Mouse (Mus musculus) heart, adult 2 months (tissue): ENCODE measurements around the gene Ppp1r12b. TPM values are rescaled to one million over a fixed set of nuclear protein-coding genes. Genes with fewer than 3 reads are reported as not detected.

ENCODE experiments used
- DNase-seq, 2 experiments: peaks; one replicate each; pipeline ENCODE4 v3.0.0; 2021
- H3K27ac ChIP-seq: fragments of 200-600 bp; 2 replicates; pipeline ENCODE4 v1.8.1; 2022
- H3K27me3 ChIP-seq: fragments of 200-500 bp; 2 replicates; pipeline ENCODE4 v1.6.1; 2012; ENCODE audit warnings: mild to moderate bottlenecking, low read length, inconsistent platforms, mixed read lengths; ENCODE audit not compliant: control insufficient read depth, insufficient read depth
- H3K36me3 ChIP-seq: fragments of 200-500 bp; 2 replicates; pipeline ENCODE4 v1.6.1; 2012; ENCODE audit warnings: low read length, inconsistent platforms; ENCODE audit not compliant: control insufficient read depth, insufficient read depth
- H3K4me1 ChIP-seq: fragments of 200-500 bp; 2 replicates; pipeline ENCODE4 v1.6.1; 2011; ENCODE audit warnings: low read length; ENCODE audit not compliant: control insufficient read depth, insufficient read depth
- H3K4me3 ChIP-seq: fragments of 200-600 bp; 2 replicates; pipeline ENCODE4 v1.8.1; 2022
- H3K79me2 ChIP-seq: fragments of 200-500 bp; replicated peaks from 2 replicates; pipeline ENCODE4 v1.6.1; 2012; ENCODE audit warnings: mild to moderate bottlenecking, inconsistent platforms, low read length, moderate library complexity, mixed read lengths; ENCODE audit not compliant: control insufficient read depth, insufficient read depth
- H3K9ac ChIP-seq: fragments of 200-500 bp; 2 replicates; pipeline ENCODE4 v1.6.1; 2012; ENCODE audit warnings: low read depth, mild to moderate bottlenecking, control low read depth, inconsistent platforms, low read length, mixed read lengths
- CTCF ChIP-seq: fragments of 200-600 bp; IDR thresholded peaks from 2 replicates; pipeline ENCODE4 v1.8.1; 2022; ENCODE audit warnings: antibody characterized with exemption, mild to moderate bottlenecking, moderate library complexity
- EP300 ChIP-seq: fragments of 200-500 bp; IDR thresholded peaks from 2 replicates; pipeline ENCODE4 v1.6.1; 2011; ENCODE audit warnings: low read depth, low read length, control low read depth; ENCODE audit not compliant: insufficient read depth
- POLR2A ChIP-seq: fragments of 200-500 bp; IDR thresholded peaks from 2 replicates; pipeline ENCODE4 v1.6.1; 2011; ENCODE audit warnings: mild to moderate bottlenecking, low read depth, low read length, control low read depth; ENCODE audit not compliant: insufficient read depth
- WGBS: fragments of 180-500 bp; shearing (Covaris S2); methylation state at CpG from one replicate; pipeline ENCODE4 v1.1.7; 2018; 5-methylcytosine and 5-hydroxymethylcytosine counted together
- intact Hi-C: fragments of 180-260 bp; cut with DNase I; formaldehyde crosslinking; loops from one replicate; pipeline ENCODE4 v1.15.1; 2025
- polyA plus RNA-seq: library from polyadenylated mRNA; depleted of rRNA; stranded (reverse); fragments of >200 nt; gene quantifications from 2 replicates; pipeline ENCODE4 v1.2.3, GENCODE M21; 2012
- total RNA-seq, 2 experiments: library from RNA; stranded (reverse); gene quantifications; 2 replicates each; pipeline ENCODE4 v1.2.3; 2021

Ppp1r12b gene
- total and polyA plus RNA-seq, 3 experiments, result 55.4 to 161 (median 150) TPM

DNA sequence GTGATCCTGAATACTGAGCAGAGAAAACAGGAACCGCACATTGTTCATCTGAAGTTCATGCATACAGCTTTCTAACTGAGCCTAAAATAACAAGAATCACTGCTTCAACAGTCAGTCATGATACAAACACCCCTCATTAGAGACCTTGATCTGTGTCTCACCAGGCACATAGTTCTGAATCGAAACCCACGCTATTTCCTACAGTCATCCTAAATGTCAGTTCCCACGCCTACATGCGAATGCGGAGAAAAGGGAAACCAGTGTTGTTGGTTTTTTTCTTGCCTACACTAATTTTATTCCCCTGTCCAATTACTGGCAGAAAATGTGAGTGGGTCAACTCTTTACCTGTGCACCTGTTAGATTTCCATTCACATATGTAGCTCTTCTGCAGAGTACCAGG lies 66.1 kb downstream of the Ppp1r12b start:
- no peaks in the 10 kb centered on the region for H3K27me3 ChIP-seq
- no peaks in the 10 kb centered on the region for H3K4me1 ChIP-seq
- 98% methylated on average over 6 of the region's 6 CpGs for WGBS
- no peak for TF ChIP-seq POLR2A
- no peak for TF ChIP-seq EP300
- TF ChIP-seq CTCF, result no peak
- no peak overlapping the region for H3K4me3 ChIP-seq
- intact Hi-C loops, result loop anchor here (5.0 kb wide), 1 partner anchor 68 kb away; the partner anchor contains the start of gene Ppp1r12b
- no peak overlapping the region for H3K27ac ChIP-seq
- peaks cover 17% of the 10 kb centered on the region for H3K36me3 ChIP-seq
- DNase-seq, result no peak
- no peaks in the 10 kb centered on the region for H3K79me2 ChIP-seq
- no peak overlapping the region for H3K9ac ChIP-seq

DNA sequence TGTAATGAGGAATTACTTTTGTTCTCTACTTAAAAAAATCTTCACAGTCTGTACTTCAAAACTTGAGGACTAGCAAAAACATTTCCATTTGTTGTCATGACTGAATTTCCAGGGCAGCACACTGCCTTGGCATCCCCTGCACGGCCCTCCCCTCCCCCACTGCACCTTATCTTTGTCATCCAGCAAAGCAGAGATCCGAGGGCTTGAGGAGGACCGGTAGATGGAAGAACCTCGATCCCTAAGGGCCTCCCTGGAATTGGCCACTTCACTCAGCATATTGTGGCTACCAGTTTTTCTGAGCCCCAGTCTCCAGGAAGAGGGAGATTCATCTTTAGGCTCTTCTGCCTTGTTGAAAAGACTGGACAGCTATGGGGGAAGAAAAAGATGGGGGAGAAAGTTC lies 79.9 kb downstream of the Ppp1r12b start:
- no peak for DNase-seq
- Histone ChIP-seq H3K36me3 (peaks cover 8% of the 10 kb centered on the region), H3K27me3 (no peaks in the 10 kb centered on the region), H3K4me1 (peaks cover 1% of the 10 kb centered on the region; the same call in 1 of the 2 replicates), H3K79me2 (no peaks in the 10 kb centered on the region), H3K9ac (no peak overlapping the region), H3K4me3 (no peak overlapping the region), H3K27ac (no peak overlapping the region)
- WGBS, result 18% methylated on average over 4 of the region's 4 CpGs
- intact Hi-C loops, result no loop called here
- TF ChIP-seq CTCF (no peak), EP300 (no peak), POLR2A (no peak)

DNA sequence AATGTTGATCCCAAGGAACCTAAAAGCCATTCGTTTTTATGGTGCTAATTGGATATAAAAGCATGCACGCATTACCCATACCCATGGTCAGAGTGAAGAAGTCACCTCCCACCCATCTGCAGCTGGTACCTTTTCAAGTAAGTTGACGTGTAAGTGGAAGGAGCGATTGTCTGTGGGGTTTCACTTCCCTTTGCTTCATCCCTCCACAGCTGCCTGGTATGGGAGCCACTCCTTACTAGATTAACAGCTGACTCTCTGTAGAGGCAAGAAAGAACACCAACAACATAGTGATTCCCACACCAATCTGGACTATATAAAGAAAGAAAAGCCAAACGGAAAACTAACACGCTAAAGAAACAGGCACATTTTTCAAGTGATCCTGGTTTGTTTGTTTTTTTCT lies 83.1 kb downstream of the Ppp1r12b start:
- no peaks in the 10 kb centered on the region for H3K27me3 ChIP-seq
- no peak for TF ChIP-seq EP300
- peaks cover 6% of the 10 kb centered on the region for H3K36me3 ChIP-seq
- 85% methylated on average over 6 of the region's 6 CpGs for WGBS
- no peaks in the 10 kb centered on the region for H3K4me1 ChIP-seq
- H3K79me2 ChIP-seq, result 0 out of 2 replicates have a peak, but pooled peaks cover 3% of the 10 kb centered on the region
- intact Hi-C loops, result no loop called here
- H3K9ac ChIP-seq, result no peak overlapping the region
- H3K27ac ChIP-seq, result no peak overlapping the region
- no peak overlapping the region for H3K4me3 ChIP-seq
- DNase-seq, result no peak

DNA sequence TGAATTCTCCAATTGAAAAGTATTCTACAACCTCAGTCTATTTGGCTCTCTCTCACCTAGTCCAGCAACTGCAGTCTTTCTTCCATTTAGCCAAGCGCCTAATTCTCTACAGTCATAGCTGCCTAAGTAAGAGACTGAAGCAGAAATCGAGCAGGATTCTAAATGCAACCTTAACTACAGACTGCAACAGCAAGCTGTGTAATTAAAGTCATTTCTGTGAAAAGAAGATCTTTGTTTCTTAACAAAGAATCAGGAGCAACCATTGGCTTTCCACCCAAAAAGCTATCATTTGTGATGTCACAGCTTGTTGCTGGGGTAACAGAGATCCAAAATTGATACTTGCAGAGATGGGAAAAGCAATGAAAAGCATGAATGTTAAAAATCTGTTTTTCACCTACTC lies 89.3 kb downstream of the Ppp1r12b start:
- no peak for TF ChIP-seq CTCF
- no peak for TF ChIP-seq POLR2A
- TF ChIP-seq EP300, result no peak
- H3K27me3 ChIP-seq, result no peaks in the 10 kb centered on the region
- WGBS, result 96% methylated on average over 2 of the region's 2 CpGs
- H3K4me3 ChIP-seq, result no peak overlapping the region
- 0 out of 2 replicates have a peak, but pooled peaks cover 3% of the 10 kb centered on the region for H3K79me2 ChIP-seq
- intact Hi-C loops, result no loop called here
- no peak overlapping the region for H3K27ac ChIP-seq
- no peaks in the 10 kb centered on the region for H3K4me1 ChIP-seq
- H3K9ac ChIP-seq, result no peak overlapping the region
- peaks cover 14% of the 10 kb centered on the region for H3K36me3 ChIP-seq
- DNase-seq, result no peak

DNA sequence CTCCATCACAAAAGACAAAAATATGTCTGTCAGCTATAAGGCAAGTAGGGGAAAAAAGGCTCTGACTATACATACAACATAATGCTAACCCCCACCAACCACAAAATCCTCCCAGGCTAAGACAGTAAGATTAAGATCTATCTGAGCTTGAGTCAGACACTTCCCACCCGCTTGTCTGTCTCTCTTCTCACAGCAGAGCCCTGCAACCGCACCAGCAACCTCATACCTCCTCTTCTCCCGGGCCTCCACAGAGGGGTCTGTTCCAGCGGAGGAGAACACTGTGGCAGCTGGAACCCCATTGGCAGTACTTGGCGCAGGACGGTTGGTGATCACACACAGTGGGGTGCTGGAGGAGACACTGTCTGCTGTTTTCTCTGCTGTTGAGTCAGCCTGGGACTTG lies 90.2 kb downstream of the Ppp1r12b start:
- H3K27me3 ChIP-seq, result no peaks in the 10 kb centered on the region
- no peak overlapping the region for H3K4me3 ChIP-seq
- intact Hi-C loops, result no loop called here
- H3K79me2 ChIP-seq, result 0 out of 2 replicates have a peak, but pooled peaks cover 3% of the 10 kb centered on the region
- H3K27ac ChIP-seq, result no peak overlapping the region
- WGBS, result 79% methylated on average over 6 of the region's 6 CpGs
- no peak overlapping the region for H3K9ac ChIP-seq
- no peaks in the 10 kb centered on the region for H3K4me1 ChIP-seq
- no peak for DNase-seq
- TF ChIP-seq EP300, result no peak
- no peak for TF ChIP-seq CTCF
- no peak for TF ChIP-seq POLR2A
- peaks cover 20% of the 10 kb centered on the region for H3K36me3 ChIP-seq

DNA sequence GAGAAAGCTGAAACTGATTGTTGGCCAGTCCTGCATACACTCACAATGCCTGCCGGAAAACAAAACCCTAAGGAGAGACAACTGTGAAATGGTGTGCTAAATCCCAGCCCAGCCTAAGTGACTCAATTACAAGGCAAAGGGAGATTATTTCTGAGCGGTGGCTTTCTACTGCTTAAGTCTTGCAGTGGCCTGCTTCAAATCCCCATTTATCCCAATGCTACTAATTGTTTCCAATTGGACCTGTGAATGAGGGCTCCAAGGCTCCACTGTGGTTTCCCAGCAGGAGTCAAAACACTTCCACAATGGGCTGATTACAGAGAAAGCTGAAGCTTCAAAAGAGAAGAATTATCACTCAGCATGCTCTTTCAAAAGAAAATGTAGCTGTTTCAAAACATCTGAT lies 95.2 kb downstream of the Ppp1r12b start:
- Histone ChIP-seq H3K79me2 (no peaks in the 10 kb centered on the region), H3K4me3 (no peak overlapping the region), H3K4me1 (no peaks in the 10 kb centered on the region), H3K27me3 (no peaks in the 10 kb centered on the region), H3K9ac (no peak overlapping the region), H3K27ac (no peak overlapping the region), H3K36me3 (peaks cover 30% of the 10 kb centered on the region)
- 58% methylated on average over 2 of the region's 2 CpGs for WGBS
- no peak for DNase-seq
- intact Hi-C loops, result no loop called here
- TF ChIP-seq CTCF (no peak), POLR2A (no peak), EP300 (no peak)
